Mouse (Mus musculus) testis, adult 2 months (tissue): ENCODE measurements at regions not wholly inside any gene's neighbourhood (a gene's known extent, or its start where the extent isn't known, plus 50 kb on each side); places are given as distances from the start of the nearest gene placed in this dataset.

Source experiments
- H3K27ac ChIP-seq: fragments of 200-500 bp; 2 replicates; pipeline ENCODE4 v1.5.1; 2012; ENCODE audit warnings: low read depth, low read length; ENCODE audit not compliant: control insufficient read depth, insufficient read depth
- H3K27me3 ChIP-seq: fragments of 200-500 bp; 2 replicates; pipeline ENCODE4 v1.6.1; 2012; ENCODE audit warnings: mild to moderate bottlenecking, low read length, moderate library complexity; ENCODE audit not compliant: control insufficient read depth, insufficient read depth
- H3K36me3 ChIP-seq: fragments of 200-500 bp; 2 replicates; pipeline ENCODE4 v1.6.1; 2012; ENCODE audit warnings: mild to moderate bottlenecking, low read length; ENCODE audit not compliant: control insufficient read depth, insufficient read depth
- H3K4me1 ChIP-seq: fragments of 200-500 bp; 2 replicates; pipeline ENCODE4 v1.6.1; 2012; ENCODE audit warnings: low read length; ENCODE audit not compliant: control insufficient read depth, insufficient read depth
- H3K4me3 ChIP-seq: fragments of 200-500 bp; 2 replicates; pipeline ENCODE4 v1.5.1; 2012; ENCODE audit warnings: low read depth, mild to moderate bottlenecking, low read length, moderate library complexity, mixed read lengths; ENCODE audit not compliant: control insufficient read depth
- CTCF ChIP-seq: fragments of 200-500 bp; IDR thresholded peaks from 2 replicates; pipeline ENCODE4 v1.5.1; 2012; ENCODE audit warnings: low read depth, mild to moderate bottlenecking, inconsistent platforms, low read length, moderate library complexity; ENCODE audit not compliant: control insufficient read depth, insufficient read depth, insufficient replicate concordance
- POLR2A ChIP-seq: fragments of 200-500 bp; IDR thresholded peaks from 2 replicates; pipeline ENCODE4 v1.6.1; 2012; ENCODE audit warnings: low read depth, mild to moderate bottlenecking, inconsistent platforms, low read length, moderate library complexity; ENCODE audit not compliant: control insufficient read depth

GRCm38 (mm10) chr13:72023666-72024065 is 60.1 kb upstream of the Irx1 start:
- no peak overlapping the region for H3K4me3 ChIP-seq
- TF ChIP-seq POLR2A (no peak), CTCF (no peak)

GRCm38 (mm10) chr13:72043930-72044470 is 80.5 kb upstream of the Irx1 start:
- Histone ChIP-seq H3K36me3 (no peaks in the 10 kb centered on the region), H3K4me3 (no peak overlapping the region), H3K4me1 (no peaks in the 10 kb centered on the region), H3K27me3 (no peaks in the 10 kb centered on the region), H3K27ac (no peak overlapping the region)
- TF ChIP-seq POLR2A (no peak), CTCF (no peak)

More at GRCm38 (mm10) chr13:72023666-72024065, 60.1 kb upstream of the Irx1 start:
- no peaks in the 10 kb centered on the region for H3K36me3 ChIP-seq
- no peaks in the 10 kb centered on the region for H3K4me1 ChIP-seq
- H3K27ac ChIP-seq: no peak overlapping the region
- H3K27me3 ChIP-seq: no peaks in the 10 kb centered on the region

GRCm38 (mm10) chr13:72056469-72056868 is 92.9 kb upstream of the Irx1 start:
- no peak overlapping the region for H3K4me3 ChIP-seq
- H3K27ac ChIP-seq: no peak overlapping the region
- no peaks in the 10 kb centered on the region for H3K36me3 ChIP-seq
- no peak for TF ChIP-seq CTCF
- no peak for TF ChIP-seq POLR2A
- H3K4me1 ChIP-seq: no peaks in the 10 kb centered on the region
- no peaks in the 10 kb centered on the region for H3K27me3 ChIP-seq

GRCm38 (mm10) chr13:72061659-72062058 is 98.1 kb upstream of the Irx1 start:
- Histone ChIP-seq H3K27me3 (no peaks in the 10 kb centered on the region), H3K4me3 (no peak overlapping the region), H3K4me1 (no peaks in the 10 kb centered on the region), H3K27ac (no peak overlapping the region), H3K36me3 (no peaks in the 10 kb centered on the region)
- TF ChIP-seq CTCF (no peak), POLR2A (no peak)

- Histone ChIP-seq H3K27ac (no peak overlapping the region), H3K4me3 (no peak overlapping the region), H3K4me1 (no peaks in the 10 kb centered on the region), H3K36me3 (no peaks in the 10 kb centered on the region), H3K27me3 (no peaks in the 10 kb centered on the region)
- TF ChIP-seq POLR2A (no peak), CTCF (no peak)
These were observed 99.8 kb upstream of the Irx1 start for GRCm38 (mm10) chr13:72063278-72063761.

GRCm38 (mm10) chr13:72096585-72096984 is 133.1 kb upstream of the Irx1 start:
- Histone ChIP-seq H3K4me1 (no peaks in the 10 kb centered on the region; the same call in none of the 2 replicates), H3K27me3 (no peaks in the 10 kb centered on the region), H3K4me3 (no peak overlapping the region), H3K36me3 (no peaks in the 10 kb centered on the region), H3K27ac (no peak overlapping the region)
- TF ChIP-seq CTCF: no peak
- no peak for TF ChIP-seq POLR2A

GRCm38 (mm10) chr13:72097268-72097667 is 133.7 kb upstream of the Irx1 start:
- no peak overlapping the region for H3K4me3 ChIP-seq
- H3K27ac ChIP-seq: no peak overlapping the region
- H3K27me3 ChIP-seq: no peaks in the 10 kb centered on the region
- no peaks in the 10 kb centered on the region; the same call in none of the 2 replicates for H3K4me1 ChIP-seq
- TF ChIP-seq POLR2A (no peak), CTCF (no peak)
- no peaks in the 10 kb centered on the region for H3K36me3 ChIP-seq

- Histone ChIP-seq H3K27ac (no peak overlapping the region), H3K4me3 (no peak overlapping the region), H3K4me1 (no peaks in the 10 kb centered on the region; the same call in none of the 2 replicates), H3K36me3 (no peaks in the 10 kb centered on the region), H3K27me3 (no peaks in the 10 kb centered on the region)
- TF ChIP-seq POLR2A (no peak), CTCF (no peak)
These were observed 134.3 kb upstream of the Irx1 start for GRCm38 (mm10) chr13:72097811-72098210.
